Mouse (Mus musculus) limb, embryonic 14.5 days (tissue): ENCODE measurements around the gene Sbf2. TPM values are rescaled to one million over a fixed set of nuclear protein-coding genes. Genes with fewer than 3 reads are reported as not detected.

ENCODE experiments used
- ATAC-seq: fragments of 200-750 bp; cut with Nextera tagmentation; 2 replicates; pipeline ENCODE4 v1.8.0; 2017; ENCODE audit warnings: low read depth, moderate number of reproducible peaks, moderate TSS enrichment; ENCODE audit not compliant: low FRiP score
- DNase-seq: peaks from one replicate; pipeline ENCODE4 v3.0.0-alpha.2; 2015; ENCODE audit warnings: low spot score
- H3K27ac ChIP-seq: fragments of 300-500 bp; sonication (generic); replicated peaks from 2 replicates; pipeline ENCODE4 v1.5.1; 2014; ENCODE audit warnings: low read depth, mild to moderate bottlenecking, low read length, moderate library complexity, mixed read lengths
- H3K27me3 ChIP-seq: fragments of 300-500 bp; sonication (generic); 2 replicates; pipeline ENCODE4 v1.6.1; 2014; ENCODE audit warnings: low read length, mixed read lengths; ENCODE audit not compliant: control insufficient read depth, insufficient read depth
- H3K36me3 ChIP-seq: fragments of 300-500 bp; sonication (generic); 2 replicates; pipeline ENCODE4 v1.6.1; 2014; ENCODE audit warnings: mild to moderate bottlenecking, low read length, moderate library complexity, mixed read lengths; ENCODE audit not compliant: control insufficient read depth, insufficient read depth
- H3K4me1 ChIP-seq: fragments of 300-500 bp; sonication (generic); 2 replicates; pipeline ENCODE4 v1.6.1; 2014; ENCODE audit warnings: antibody characterized with exemption, low read length, mixed read lengths; ENCODE audit not compliant: control insufficient read depth, insufficient read depth
- H3K4me2 ChIP-seq: fragments of 300-500 bp; sonication (generic); replicated peaks from 2 replicates; pipeline ENCODE4 v1.6.1; 2014; ENCODE audit warnings: low read depth, mild to moderate bottlenecking, low read length, moderate library complexity; ENCODE audit not compliant: severe bottlenecking
- H3K4me3 ChIP-seq: fragments of 300-500 bp; sonication (generic); replicated peaks from 2 replicates; pipeline ENCODE4 v1.5.1; 2014; ENCODE audit warnings: low read length
- H3K9ac ChIP-seq: fragments of 300-500 bp; sonication (generic); 2 replicates; pipeline ENCODE4 v1.6.1; 2014; ENCODE audit warnings: mild to moderate bottlenecking, low read depth, low read length, moderate library complexity; ENCODE audit not compliant: severe bottlenecking
- H3K9me3 ChIP-seq: fragments of 300-500 bp; sonication (generic); 2 replicates; pipeline ENCODE4 v1.6.1; 2016; ENCODE audit warnings: low read length; ENCODE audit not compliant: control insufficient read depth
- POLR2A ChIP-seq: fragments of 200-500 bp; IDR thresholded peaks from 2 replicates; pipeline ENCODE4 v1.8.0; 2012; ENCODE audit warnings: inconsistent platforms, mild to moderate bottlenecking, moderate library complexity, borderline replicate concordance; ENCODE audit not compliant: insufficient read depth, insufficient read length; ENCODE audit errors: extremely low read depth
- WGBS: fragments of 180-500 bp; shearing (Covaris S2); extraction: QIAGEN DNeasy Blood & Tissue Kit; methylation state at CpG from one replicate; pipeline ENCODE4 v1.1.7; 2014; 5-methylcytosine and 5-hydroxymethylcytosine counted together
- polyA plus RNA-seq, 2 experiments: library from polyadenylated mRNA; depleted of rRNA in 1 of 2; stranded (reverse) in 1 of 2; unstranded in 1 of 2; fragments of >200 nt; fragmentation: Nextera tagmentation in 1 of 2; extraction: Ambion mirVana in 1 of 2; gene quantifications; 2 replicates each; pipeline versions ENCODE4 v1.2.1 to v1.2.3; 2012 to 2014

Gene Sbf2
- polyA plus RNA-seq, 2 experiments, result 24.7 TPM

- ATAC-seq, result no peak
- Histone ChIP-seq H3K27ac (no peak overlapping the region), H3K4me3 (no peak overlapping the region), H3K36me3 (peaks cover 56% of the 10 kb centered on the region), H3K9ac (no peak overlapping the region), H3K9me3 (no peaks in the 10 kb centered on the region), H3K4me2 (no peak overlapping the region), H3K27me3 (no peaks in the 10 kb centered on the region), H3K4me1 (no peaks in the 10 kb centered on the region)
- TF ChIP-seq POLR2A, result no peak
- WGBS, result 84% methylated on average over 7 of the region's 7 CpGs
- DNase-seq, result no peak
Observed at GRCm38 (mm10) chr7:110270455-110270854, 344.3 kb downstream of the Sbf2 start.

- H3K27me3 ChIP-seq, result no peaks in the 10 kb centered on the region
- no peak overlapping the region for H3K4me2 ChIP-seq
- H3K36me3 ChIP-seq, result peaks cover 50% of the 10 kb centered on the region
- WGBS, result 87% methylated on average over 14 of the region's 14 CpGs
- DNase-seq, result no peak
- TF ChIP-seq POLR2A, result no peak
- no peak overlapping the region for H3K9ac ChIP-seq
- H3K9me3 ChIP-seq, result no peaks in the 10 kb centered on the region
- H3K4me1 ChIP-seq, result no peaks in the 10 kb centered on the region
- H3K4me3 ChIP-seq, result no peak overlapping the region
- H3K27ac ChIP-seq, result no peak overlapping the region
- ATAC-seq, result no peak
Observed at GRCm38 (mm10) chr7:110269777-110270176, 344.9 kb downstream of the Sbf2 start.

- no peak overlapping the region for H3K4me2 ChIP-seq
- no peaks in the 10 kb centered on the region for H3K4me1 ChIP-seq
- ATAC-seq, result no peak
- H3K27ac ChIP-seq, result no peak overlapping the region
- H3K36me3 ChIP-seq, result peaks cover 38% of the 10 kb centered on the region
- DNase-seq, result no peak
- 80% methylated on average over 4 of the region's 4 CpGs for WGBS
- H3K27me3 ChIP-seq, result no peaks in the 10 kb centered on the region
- H3K4me3 ChIP-seq, result no peak overlapping the region
- no peaks in the 10 kb centered on the region for H3K9me3 ChIP-seq
- TF ChIP-seq POLR2A, result no peak
- no peak overlapping the region for H3K9ac ChIP-seq
Observed at GRCm38 (mm10) chr7:110268511-110268910, 346.2 kb downstream of the Sbf2 start.

GRCm38 (mm10) chr7:110267994-110268393, 346.7 kb downstream of the Sbf2 start:
- Histone ChIP-seq H3K4me2 (no peak overlapping the region), H3K4me1 (no peaks in the 10 kb centered on the region), H3K4me3 (no peak overlapping the region), H3K9me3 (no peaks in the 10 kb centered on the region), H3K27ac (no peak overlapping the region), H3K9ac (no peak overlapping the region), H3K36me3 (peaks cover 33% of the 10 kb centered on the region), H3K27me3 (no peaks in the 10 kb centered on the region)
- ATAC-seq, result no peak
- 91% methylated on average over 9 of the region's 9 CpGs for WGBS
- TF ChIP-seq POLR2A, result no peak
- DNase-seq, result no peak

- ATAC-seq (no peak), DNase-seq (no peak)
- Histone ChIP-seq H3K4me3 (no peak overlapping the region), H3K4me1 (no peaks in the 10 kb centered on the region), H3K27me3 (no peaks in the 10 kb centered on the region), H3K27ac (no peak overlapping the region), H3K9ac (no peak overlapping the region), H3K4me2 (no peak overlapping the region), H3K9me3 (no peaks in the 10 kb centered on the region), H3K36me3 (peaks cover 27% of the 10 kb centered on the region)
- TF ChIP-seq POLR2A, result no peak
Observed at GRCm38 (mm10) chr7:110267014-110267413, 347.7 kb downstream of the Sbf2 start.

- Histone ChIP-seq H3K9me3 (no peaks in the 10 kb centered on the region), H3K36me3 (peaks cover 22% of the 10 kb centered on the region), H3K9ac (no peak overlapping the region), H3K4me3 (no peak overlapping the region), H3K4me1 (no peaks in the 10 kb centered on the region), H3K27ac (no peak overlapping the region), H3K27me3 (no peaks in the 10 kb centered on the region), H3K4me2 (no peak overlapping the region)
- DNase-seq (peak; percentile 83), ATAC-seq (no peak)
- WGBS, result 33% methylated on average over 7 of the region's 7 CpGs
- no peak for TF ChIP-seq POLR2A
Observed at GRCm38 (mm10) chr7:110265796-110266195, 348.9 kb downstream of the Sbf2 start.
